Mouse (Mus musculus) intestine, embryonic 15.5 days (tissue): ENCODE results near the gene Olfr167. TPM values are rescaled to one million over a fixed set of nuclear protein-coding genes. Genes with fewer than 3 reads are reported as not detected.
"Not testable (repeated sequence)": the region's sequence is repeated elsewhere in the genome, so short reads cannot be mapped to it uniquely, and the experiment has no call there.

Experiments used
- ATAC-seq: fragments of 200-750 bp; cut with Nextera tagmentation; 2 replicates; pipeline ENCODE4 v1.8.0; 2017; ENCODE audit warnings: moderate TSS enrichment, moderate library complexity
- H3K27ac ChIP-seq: fragments of 300-500 bp; sonication (generic); 2 replicates; pipeline ENCODE4 v1.5.1; 2015; ENCODE audit warnings: mild to moderate bottlenecking, inconsistent platforms
- H3K27me3 ChIP-seq: fragments of 300-500 bp; sonication (generic); replicated peaks from 2 replicates; pipeline ENCODE4 v1.6.1; 2015; ENCODE audit warnings: inconsistent platforms
- H3K36me3 ChIP-seq: fragments of 300-500 bp; sonication (generic); 2 replicates; pipeline ENCODE4 v1.6.1; 2015; ENCODE audit warnings: inconsistent platforms
- H3K4me1 ChIP-seq: fragments of 300-500 bp; sonication (generic); replicated peaks from 2 replicates; pipeline ENCODE4 v1.6.1; 2015; ENCODE audit warnings: inconsistent platforms
- H3K4me2 ChIP-seq: fragments of 300-500 bp; sonication (generic); replicated peaks from 2 replicates; pipeline ENCODE4 v1.6.1; 2015; ENCODE audit warnings: mild to moderate bottlenecking, inconsistent platforms
- H3K4me3 ChIP-seq: fragments of 300-500 bp; sonication (generic); replicated peaks from 2 replicates; pipeline ENCODE4 v1.5.1; 2015; ENCODE audit warnings: inconsistent platforms
- H3K9ac ChIP-seq: fragments of 300-500 bp; sonication (generic); 2 replicates; pipeline ENCODE4 v1.6.1; 2015; ENCODE audit warnings: inconsistent platforms
- H3K9me3 ChIP-seq: fragments of 300-500 bp; sonication (generic); 2 replicates; pipeline ENCODE4 v1.6.1; 2016; ENCODE audit warnings: inconsistent platforms
- WGBS: fragments of 180-500 bp; shearing (Covaris S2); methylation state at CpG from one replicate; pipeline ENCODE4 v1.1.7; 2015; 5-methylcytosine and 5-hydroxymethylcytosine counted together
- polyA plus RNA-seq: library from polyadenylated mRNA; unstranded; fragments of >200 nt; fragmentation: Nextera tagmentation; extraction: Ambion mirVana; gene quantifications from 2 replicates; pipeline ENCODE4 v1.2.1, GENCODE M21; 2015

The Olfr167 gene
- not detected in 2 replicates for polyA plus RNA-seq

DNA sequence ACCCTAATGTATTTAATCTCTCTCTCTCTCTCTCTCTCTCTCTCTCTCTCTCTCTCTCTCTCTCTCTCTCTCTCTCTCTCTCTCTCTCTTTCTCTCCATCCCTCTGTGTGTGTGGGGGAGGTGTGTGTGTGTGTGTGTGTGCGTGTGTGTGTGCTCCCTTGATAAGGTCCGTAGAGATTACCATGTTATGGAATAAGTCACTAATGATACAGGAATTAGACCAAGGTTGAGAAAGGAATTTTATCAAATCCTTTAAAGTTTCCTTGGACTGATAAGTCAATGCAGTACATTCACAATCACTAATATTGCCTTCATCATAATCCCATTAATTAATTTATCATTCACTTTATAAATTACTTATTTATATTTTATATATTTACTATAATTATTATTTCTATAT, at the start of gene Olfr167:
Gene Olfr167 (minus strand): TSS at position 101 of the 400 bp plus-strand sequence.
- no peak within 1 kb of the TSS for H3K27ac ChIP-seq
- H3K27me3 ChIP-seq, result no peaks in the 10 kb centered on the region
- no peaks in the 10 kb centered on the region for H3K36me3 ChIP-seq
- H3K9ac ChIP-seq, result no peak within 1 kb of the TSS
- H3K4me3 ChIP-seq, result no peak within 1 kb of the TSS
- no peak for ATAC-seq
- H3K9me3 ChIP-seq, result no peaks in the 10 kb centered on the region
- WGBS, result 90% methylated on average over 2 of the region's 2 CpGs
- H3K4me1 ChIP-seq, result no peaks in the 10 kb centered on the region
- H3K4me2 ChIP-seq, result no peak within 1 kb of the TSS

DNA sequence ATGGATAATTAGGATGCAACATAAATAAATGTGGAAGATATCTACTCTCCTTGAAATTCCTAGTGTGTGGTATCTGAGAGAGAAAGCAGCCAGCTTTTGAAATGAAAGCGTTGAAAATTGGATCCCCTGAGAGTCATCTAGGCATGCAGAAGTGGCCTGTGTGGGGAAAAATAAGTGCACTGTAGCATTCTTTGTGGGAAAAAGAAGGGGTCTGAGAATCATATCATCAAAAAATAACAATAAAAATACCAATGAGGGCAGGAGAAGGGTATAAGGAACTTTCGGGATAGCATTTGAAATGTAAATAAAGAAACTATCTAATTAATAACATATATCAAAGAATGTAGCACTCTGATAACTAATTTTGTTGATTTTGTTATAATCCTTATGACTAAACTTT, 49.6 kb upstream of the Olfr167 start, which contains the start of gene Olfr169:
Gene Olfr169 (minus strand): TSS at position 101 of the 400 bp plus-strand sequence.
- H3K4me2 ChIP-seq, H3K36me3 ChIP-seq, H3K9me3 ChIP-seq, ATAC-seq, H3K4me1 ChIP-seq, H3K4me3 ChIP-seq, H3K9ac ChIP-seq, H3K27me3 ChIP-seq, H3K27ac ChIP-seq: not testable (repeated sequence)
- WGBS, result 87% methylated on average over 2 of the region's 2 CpGs

DNA sequence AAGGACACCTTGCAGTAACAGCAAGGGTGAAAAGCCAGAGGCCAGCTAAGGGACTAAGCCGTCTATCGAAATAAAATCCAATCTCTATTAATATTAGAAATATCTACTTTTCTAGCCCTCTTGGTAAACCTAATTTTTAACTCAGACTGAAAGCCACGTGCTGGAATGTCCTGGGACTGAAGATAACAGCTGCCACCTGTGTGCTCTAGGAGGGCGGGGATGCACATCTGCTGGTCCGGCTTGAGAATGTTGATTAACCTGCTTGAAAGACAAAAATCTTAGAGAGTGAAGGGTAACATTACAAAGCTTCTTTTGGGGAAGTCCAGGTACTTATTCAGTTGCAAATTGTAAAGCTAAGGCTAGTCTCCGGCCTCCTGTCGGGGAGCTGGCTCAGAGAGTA, 31.4 kb upstream of the Olfr167 start:
- WGBS, result 85% methylated on average over 7 of the region's 7 CpGs
- not testable (repeated sequence) for ATAC-seq, H3K36me3 ChIP-seq, H3K9ac ChIP-seq, H3K27me3 ChIP-seq, H3K4me3 ChIP-seq, H3K4me1 ChIP-seq, H3K4me2 ChIP-seq, H3K9me3 ChIP-seq, H3K27ac ChIP-seq

DNA sequence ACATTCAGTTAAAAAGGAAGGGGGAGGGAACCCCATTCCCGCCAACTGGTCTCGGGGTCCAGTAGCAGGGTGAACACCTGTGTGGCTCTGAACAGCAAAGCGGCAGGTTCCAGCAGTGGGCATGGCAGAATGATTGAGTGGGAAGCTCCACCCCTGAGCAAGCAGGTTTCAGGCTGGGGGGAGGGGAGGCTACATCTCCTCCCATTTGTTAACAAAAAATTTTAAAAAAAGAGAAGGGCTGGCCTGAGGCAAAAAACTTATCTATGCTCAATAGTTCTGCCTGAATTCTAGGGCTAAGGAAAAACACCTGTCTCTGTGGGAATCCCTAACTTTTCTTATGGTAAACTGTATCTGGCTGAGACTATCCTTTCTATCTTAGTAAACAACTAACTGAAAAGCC, 30.2 kb upstream of the Olfr167 start:
- not testable (repeated sequence) for H3K4me2 ChIP-seq, H3K27me3 ChIP-seq, H3K4me1 ChIP-seq, H3K36me3 ChIP-seq, H3K4me3 ChIP-seq, H3K9ac ChIP-seq, ATAC-seq, H3K27ac ChIP-seq, H3K9me3 ChIP-seq
- WGBS, result 86% methylated on average over 3 of the region's 3 CpGs

DNA sequence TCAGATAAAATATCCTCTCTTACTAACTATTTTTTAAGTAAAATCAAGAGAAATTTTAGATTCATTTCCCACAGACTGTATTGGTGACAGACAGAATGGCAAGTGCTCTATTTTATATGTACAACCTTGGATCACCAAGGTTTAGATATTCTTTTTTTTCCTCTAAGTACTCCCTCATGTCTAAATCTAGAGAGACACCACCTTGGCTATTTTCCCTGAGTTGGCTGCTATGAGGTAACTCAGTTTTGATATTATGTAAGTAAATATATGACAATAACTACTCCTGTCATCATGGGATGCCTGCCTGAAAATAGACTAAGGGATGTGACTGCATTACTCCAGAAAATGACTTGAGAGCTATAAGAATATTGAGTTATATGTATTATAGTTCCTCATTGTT, 13.4 kb upstream of the Olfr167 start, which contains the start of gene Olfr168:
Gene Olfr168 (minus strand): TSS at position 101 of the 400 bp plus-strand sequence.
- no peaks in the 10 kb centered on the region for H3K4me1 ChIP-seq
- H3K9me3 ChIP-seq, result no peaks in the 10 kb centered on the region
- H3K27me3 ChIP-seq, result no peaks in the 10 kb centered on the region
- ATAC-seq, result no peak
- no peak within 1 kb of the TSS for H3K4me3 ChIP-seq
- H3K9ac ChIP-seq, result no peak within 1 kb of the TSS
- no peak within 1 kb of the TSS for H3K4me2 ChIP-seq
- H3K36me3 ChIP-seq, result no peaks in the 10 kb centered on the region
- H3K27ac ChIP-seq, result no peak within 1 kb of the TSS

DNA sequence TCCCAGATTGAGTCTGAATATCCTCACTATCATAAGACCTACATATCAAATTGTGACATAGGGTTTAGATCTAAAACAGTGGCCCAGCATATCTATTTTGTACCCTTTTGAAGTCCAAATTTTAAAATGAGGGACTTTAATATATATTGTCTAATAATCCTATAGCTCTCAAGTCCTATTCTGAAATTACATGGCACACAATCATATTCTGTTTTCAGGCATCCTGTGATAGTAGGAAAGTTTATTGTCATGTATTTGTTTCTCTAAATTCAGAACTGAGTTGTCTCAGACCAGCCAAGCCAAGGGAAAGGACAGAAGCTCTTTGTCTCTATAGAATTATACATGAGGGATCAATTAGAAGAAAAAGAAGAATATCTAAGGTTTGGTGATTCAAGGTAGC, 38.7 kb downstream of the Olfr167 start, which contains the start of gene Olfr166:
Gene Olfr166 (plus strand): TSS at position 301 of the 400 bp plus-strand sequence.
- Histone ChIP-seq H3K9ac (no peak within 1 kb of the TSS), H3K9me3 (no peaks in the 10 kb centered on the region), H3K36me3 (no peaks in the 10 kb centered on the region), H3K27ac (no peak within 1 kb of the TSS), H3K4me1 (no peaks in the 10 kb centered on the region), H3K4me3 (no peak within 1 kb of the TSS), H3K4me2 (no peak within 1 kb of the TSS), H3K27me3 (no peaks in the 10 kb centered on the region)
- no peak for ATAC-seq

DNA sequence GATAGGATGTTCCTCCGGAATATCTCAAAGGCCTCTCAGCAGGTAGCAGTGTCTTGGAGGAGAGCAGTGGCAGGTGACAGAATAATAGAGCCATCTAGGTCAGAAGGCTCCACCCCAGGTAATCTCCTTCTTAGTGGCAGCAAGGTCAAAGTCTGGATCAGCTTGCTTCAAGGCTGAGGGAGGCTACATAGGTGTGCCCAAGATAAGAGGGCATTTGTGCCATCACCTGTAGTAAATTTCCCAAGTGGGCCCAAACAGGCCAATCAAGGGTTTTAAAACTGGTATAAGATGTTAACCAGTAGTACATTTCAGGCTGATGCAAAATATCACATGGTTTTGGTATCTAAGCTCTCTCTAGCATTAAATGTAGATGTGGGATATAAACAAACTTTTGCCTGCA, 57.7 kb downstream of the Olfr167 start:
- ATAC-seq, result peak; percentile 51; the same call in 1 of the 2 replicates
- H3K36me3 ChIP-seq, result no peaks in the 10 kb centered on the region
- no peak overlapping the region for H3K4me2 ChIP-seq
- H3K4me1 ChIP-seq, result no peaks in the 10 kb centered on the region
- WGBS, result 75% methylated on average over 1 of the region's 1 CpGs
- H3K4me3 ChIP-seq, result no peak overlapping the region
- H3K27ac ChIP-seq, result no peak overlapping the region
- no peaks in the 10 kb centered on the region for H3K27me3 ChIP-seq
- no peak overlapping the region for H3K9ac ChIP-seq
- no peaks in the 10 kb centered on the region for H3K9me3 ChIP-seq

Other genes with a start within 250 kb of the Olfr167 start
- gene Olfr164, start 208.2 kb downstream of the Olfr167 start, polyA plus RNA-seq, result not detected in 2 replicates
- not detected in 2 replicates for gene Olfr165, start 99.1 kb downstream of the Olfr167 start, polyA plus RNA-seq
- not detected in 2 replicates for gene Olfr166, start 38.6 kb downstream of the Olfr167 start, polyA plus RNA-seq
- not detected in 2 replicates for gene Olfr168, start 13.3 kb upstream of the Olfr167 start, polyA plus RNA-seq
- not detected in 2 replicates for gene Olfr169, start 49.5 kb upstream of the Olfr167 start, polyA plus RNA-seq
- not detected in 2 replicates for gene Olfr170, start 89.6 kb upstream of the Olfr167 start, polyA plus RNA-seq
- not detected in 2 replicates for gene Olfr171, start 107.7 kb upstream of the Olfr167 start, polyA plus RNA-seq
- 0.05 and 0.06 TPM in 2 replicates for gene Lamp3, start 184.1 kb upstream of the Olfr167 start, polyA plus RNA-seq
- gene B3gnt5, start 237.9 kb upstream of the Olfr167 start, polyA plus RNA-seq, result 9.4 and 11.1 TPM in 2 replicates